Mouse (Mus musculus): Measurements from ENCODE around the gene Cemip.

- TF ChIP-seq RCOR1 (conservative IDR thresholded peaks at IDR 0.05; ENCODE audit: low read depth, low read length) (no peak), SMC3 (IDR thresholded peaks at IDR 0.05; ENCODE audit: low read depth, low read length) (no peak), UBTF (IDR thresholded peaks at IDR 0.05; ENCODE audit: low read depth, low read length) (no peak), CTCF (conservative IDR thresholded peaks at IDR 0.05 in 1 of 2, IDR thresholded peaks at IDR 0.05 in 1 of 2; ENCODE audit: low read depth in 2 of 2, low read length in 2 of 2) (no peak), MEF2A (IDR thresholded peaks at IDR 0.05; ENCODE audit: borderline replicate concordance, low read depth, low read length) (no peak)
These were observed 46.4 kb upstream of the Cemip start for GRCm38 (mm10) chr7:84132704-84133103.

Data from CH12.LX (cell line).